Mouse (Mus musculus) brain, embryonic 18.5 days (tissue): ENCODE measurements at regions not wholly inside any gene's neighbourhood (a gene's known extent, or its start where the extent isn't known, plus 50 kb on each side); places are given as distances from the start of the nearest gene placed in this dataset.

Source experiments
- DNase-seq: peaks from one replicate; pipeline ENCODE4 v3.0.0-alpha.2; 2012; ENCODE audit warnings: low read depth, low spot score

DNA sequence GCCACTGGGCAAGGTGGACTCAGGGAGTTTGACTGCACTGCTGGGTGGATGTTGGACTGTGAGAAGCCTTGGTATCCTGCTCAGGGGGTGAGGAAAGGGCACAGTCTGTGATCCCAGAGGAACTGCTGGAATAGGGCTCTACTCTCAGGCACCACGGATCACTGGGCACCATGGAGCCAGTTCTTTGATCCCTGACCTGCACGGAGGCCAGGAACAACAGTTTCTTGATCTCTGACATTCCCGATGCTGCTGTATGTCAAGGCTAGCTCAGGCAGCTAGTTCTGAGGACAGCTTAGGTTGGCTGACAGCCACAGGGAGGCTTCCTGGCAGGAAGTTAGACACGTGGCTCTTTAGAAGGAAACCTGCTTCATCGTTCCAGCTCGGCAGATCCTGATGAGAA is 289.5 kb upstream of the Slit2 start:
- no peak for DNase-seq

DNA sequence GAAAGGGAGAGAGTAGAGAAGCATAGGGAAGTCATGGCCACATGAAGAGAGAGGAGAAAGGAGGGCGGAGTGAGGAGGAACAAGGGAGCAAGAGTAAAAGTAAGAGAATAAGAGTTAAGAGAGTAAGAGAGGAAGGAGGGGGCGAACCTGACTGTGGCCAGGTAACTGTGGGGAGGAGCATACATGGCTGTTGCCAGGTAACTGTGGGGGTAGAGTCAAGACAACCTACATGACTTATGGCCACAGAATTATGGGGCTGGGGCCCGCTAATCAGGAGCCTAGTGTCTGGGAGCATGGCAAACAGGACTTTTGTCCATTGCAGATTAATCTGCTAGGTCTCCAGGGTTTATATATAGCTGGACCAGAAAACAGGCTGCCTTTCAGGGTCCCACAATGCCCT is 289.0 kb upstream of the Slit2 start:
- DNase-seq = no peak

DNA sequence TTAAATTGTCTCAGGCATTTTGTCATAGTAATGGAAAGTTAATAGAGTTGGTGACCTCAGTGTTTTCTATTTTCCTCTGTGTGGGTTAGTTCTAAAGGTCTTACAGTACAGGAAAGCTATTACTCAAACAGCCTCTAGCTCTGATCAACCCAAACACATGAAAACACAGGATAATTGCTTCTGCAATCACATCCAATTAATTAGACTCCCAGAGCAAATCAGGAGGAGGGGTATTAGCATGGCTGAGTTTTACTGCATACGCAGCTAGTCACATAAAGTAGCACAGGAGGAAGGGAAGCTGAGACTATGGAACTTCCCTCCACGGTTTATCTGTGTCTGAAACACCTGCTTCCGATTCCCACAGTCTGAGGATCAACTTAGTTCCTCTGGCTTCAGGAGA is 288.3 kb upstream of the Slit2 start:
- no peak for DNase-seq

DNA sequence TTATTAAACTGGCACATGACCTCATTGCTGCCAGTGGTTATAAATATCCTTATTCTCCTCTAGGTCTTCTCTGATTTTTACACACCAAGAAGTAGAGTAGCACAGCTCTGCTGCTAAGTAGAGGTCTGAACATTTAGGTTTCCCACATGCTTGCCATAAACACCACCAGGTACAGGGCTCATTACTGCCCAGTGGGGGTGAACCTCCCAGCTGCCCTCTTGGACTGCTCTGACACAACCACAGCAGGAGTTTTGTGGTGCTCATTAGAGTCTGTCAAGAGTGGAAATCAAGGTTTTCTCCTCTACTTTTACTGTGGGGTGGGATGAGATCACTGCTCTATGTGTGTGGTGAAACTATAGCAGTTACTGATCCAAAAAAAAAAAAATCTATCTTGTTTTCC is 271.4 kb upstream of the Slit2 start:
- DNase-seq = no peak

DNA sequence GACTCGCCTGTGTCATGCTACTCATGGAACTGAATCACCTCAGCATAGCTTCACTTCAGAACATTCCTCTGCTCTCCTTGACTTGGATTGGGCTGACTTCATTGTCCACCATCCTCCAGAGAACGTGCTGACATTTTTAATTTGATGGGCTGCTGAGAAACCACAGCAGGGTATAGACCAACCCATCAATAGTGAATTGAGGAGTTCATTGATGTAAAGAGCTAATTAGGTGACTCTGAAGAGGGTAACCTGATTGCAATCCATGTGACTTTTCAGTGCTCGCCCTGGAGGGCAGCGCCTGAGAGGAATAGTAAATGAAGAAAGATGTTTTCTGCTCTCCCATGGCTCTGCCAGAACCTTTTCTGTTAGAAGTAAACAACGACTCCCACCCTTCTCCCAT is 268.6 kb upstream of the Slit2 start:
- DNase-seq = no peak

DNA sequence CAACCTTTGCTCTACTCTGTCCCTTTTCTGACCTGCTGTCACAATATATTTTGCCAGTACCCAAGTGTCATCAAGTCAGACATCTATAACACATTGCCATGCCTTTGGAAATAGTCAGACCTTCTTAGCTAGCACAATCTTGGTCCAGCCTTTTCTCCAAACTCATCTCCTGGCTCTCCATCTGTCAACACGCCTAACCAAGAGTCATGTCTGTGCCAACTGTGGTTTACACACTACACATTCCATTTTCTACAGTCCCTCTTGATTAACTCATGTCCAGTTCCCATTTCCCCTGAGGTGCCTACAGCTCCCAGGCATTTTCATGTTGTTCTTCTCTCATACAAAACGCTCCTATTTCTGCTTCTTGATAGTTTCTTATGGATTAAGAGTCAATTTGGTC is 258.0 kb upstream of the Slit2 start:
- no peak for DNase-seq

DNA sequence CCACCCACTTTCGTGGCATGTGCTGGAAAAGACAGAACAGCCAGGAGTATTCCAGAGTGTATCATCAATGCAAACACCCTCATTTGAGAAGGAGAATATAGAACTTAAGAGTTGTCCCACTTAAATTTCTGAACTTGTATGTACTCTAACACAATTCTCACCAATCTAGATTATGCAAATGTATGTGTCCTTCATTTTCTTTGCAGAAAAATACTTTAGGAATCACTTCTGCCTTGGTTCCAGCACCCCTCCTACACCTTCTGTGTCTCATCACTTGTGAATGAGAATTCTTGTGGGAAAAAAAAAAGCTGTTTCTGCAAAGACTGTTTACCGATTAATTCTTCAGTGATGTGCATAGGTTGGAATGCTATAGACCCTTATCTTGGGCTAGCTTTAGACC is 240.2 kb upstream of the Slit2 start:
- no peak for DNase-seq

DNA sequence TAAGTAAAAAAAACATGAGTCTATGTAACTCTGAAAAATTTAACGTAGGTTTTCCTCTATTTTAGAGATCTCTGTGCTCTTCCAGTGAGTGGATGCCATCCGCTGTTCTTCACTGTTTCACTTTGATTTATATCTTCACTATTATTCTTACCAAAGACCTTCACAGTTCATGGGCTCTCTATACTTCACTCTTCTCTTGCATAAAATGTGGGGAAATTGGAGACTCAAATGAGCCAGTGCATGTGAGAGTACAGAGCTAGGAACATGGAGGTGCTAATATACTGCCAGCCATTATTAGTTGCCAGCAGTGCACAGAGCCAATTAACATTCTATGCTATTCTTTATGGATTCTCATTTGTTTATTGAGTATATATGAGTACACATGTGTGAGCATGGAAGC is 237.8 kb upstream of the Slit2 start:
- no peak for DNase-seq

DNA sequence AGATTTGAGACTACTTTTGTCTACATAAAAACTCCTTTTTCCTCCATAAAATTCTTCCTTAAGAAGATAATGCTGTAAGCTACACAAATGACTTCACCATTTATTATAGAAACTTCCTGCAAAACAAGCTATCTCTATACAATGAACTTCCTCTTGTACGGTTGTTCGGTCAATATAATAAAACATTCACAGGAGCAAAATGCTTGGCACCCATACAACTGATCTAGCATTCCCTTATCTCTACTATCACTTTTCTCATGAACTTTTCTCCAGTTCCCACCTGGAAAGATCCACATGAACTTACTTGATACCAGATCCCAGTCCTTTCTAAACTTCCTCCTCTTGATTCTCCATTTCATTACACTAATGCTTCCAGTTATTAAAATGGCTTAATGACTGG is 231.0 kb upstream of the Slit2 start:
- DNase-seq = no peak

DNA sequence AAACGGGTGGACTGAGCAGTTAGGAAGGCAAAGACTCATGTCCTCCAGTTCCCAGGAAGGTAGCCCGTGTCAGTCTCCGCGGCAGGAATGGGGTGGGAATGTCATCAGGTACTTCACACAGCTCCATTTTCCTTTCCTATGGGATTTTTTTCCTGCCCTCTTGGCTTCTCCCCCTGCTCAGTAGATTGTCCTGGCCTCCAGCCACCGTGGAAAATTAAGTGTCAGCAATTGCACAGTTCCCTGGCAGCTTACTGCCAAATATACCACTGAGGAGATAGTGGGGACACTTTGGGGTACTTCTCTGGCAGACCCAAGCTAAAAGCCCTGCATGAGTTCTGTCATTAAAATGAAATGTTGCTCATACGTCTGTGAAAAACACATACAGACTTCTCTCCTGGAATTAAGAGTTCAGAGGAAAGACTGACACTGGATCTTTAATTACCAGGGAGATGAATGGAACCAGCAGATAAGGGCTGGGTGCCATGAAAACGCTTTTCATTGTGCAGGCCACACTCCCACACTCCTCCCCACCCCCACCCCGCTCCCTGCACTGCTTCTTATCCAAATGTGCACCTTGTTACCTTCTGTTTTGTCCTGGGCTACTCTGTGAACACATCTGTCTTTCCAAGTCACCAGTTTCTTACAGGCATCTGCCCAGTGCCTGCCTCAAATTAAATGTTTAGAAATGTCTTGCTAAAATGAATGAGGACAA is 210.1 kb upstream of the Slit2 start:
- no peak for DNase-seq

DNA sequence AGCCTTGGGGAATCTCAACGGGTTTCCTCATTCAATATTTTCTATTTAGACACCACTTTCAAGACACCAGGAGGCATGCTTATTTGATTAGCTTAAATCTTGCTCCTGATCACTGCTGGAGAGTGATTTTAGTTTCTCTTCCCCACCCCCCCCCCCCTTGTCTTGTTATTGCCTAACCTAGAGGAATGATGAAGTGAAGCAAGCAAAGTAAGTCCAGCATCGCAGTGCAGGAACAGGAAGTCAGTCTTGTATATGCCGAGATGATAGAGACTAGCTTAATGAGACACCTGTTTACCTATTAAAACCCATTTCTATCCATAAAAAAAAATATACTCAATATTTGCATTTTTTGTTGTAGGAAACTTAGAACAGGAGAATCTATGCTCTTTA is 209.6 kb upstream of the Slit2 start:
- no peak for DNase-seq

DNA sequence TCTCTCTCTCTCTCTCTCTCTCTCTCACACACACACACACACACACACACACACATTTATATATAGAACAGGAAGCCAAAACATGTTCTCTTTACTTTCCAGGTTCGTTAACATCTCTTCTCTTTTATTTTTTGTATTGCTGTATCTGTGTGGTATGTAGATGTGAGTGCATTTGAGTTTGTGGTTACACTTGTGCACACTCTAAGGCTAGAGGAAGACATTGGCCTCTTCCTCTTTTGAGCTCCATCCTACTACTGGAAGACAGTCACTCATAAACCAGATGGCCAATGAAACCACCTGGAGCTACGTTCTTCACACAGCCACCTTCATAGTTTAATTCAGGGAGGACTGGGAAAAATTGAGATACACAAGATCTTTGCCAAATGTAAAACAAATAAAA is 202.1 kb upstream of the Slit2 start:
- DNase-seq = no peak

DNA sequence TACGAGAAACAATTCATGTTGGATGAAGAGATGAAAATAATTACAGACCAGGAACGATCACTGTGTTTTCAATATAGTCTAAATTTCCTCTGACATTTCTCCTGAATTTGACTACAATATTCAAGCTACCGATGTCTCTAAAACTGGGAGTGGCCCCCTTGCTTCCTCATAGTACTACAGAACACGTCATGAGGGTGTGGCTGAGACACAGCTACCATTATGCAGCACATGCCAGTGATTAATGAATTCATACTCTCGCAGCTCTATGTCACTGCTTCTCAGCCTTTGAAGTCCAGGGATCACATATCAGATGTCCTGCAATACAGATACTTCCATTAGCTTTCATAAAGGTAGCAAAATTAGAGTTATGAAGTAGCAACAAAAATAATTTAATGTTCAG is 201.3 kb upstream of the Slit2 start:
- DNase-seq = no peak

DNA sequence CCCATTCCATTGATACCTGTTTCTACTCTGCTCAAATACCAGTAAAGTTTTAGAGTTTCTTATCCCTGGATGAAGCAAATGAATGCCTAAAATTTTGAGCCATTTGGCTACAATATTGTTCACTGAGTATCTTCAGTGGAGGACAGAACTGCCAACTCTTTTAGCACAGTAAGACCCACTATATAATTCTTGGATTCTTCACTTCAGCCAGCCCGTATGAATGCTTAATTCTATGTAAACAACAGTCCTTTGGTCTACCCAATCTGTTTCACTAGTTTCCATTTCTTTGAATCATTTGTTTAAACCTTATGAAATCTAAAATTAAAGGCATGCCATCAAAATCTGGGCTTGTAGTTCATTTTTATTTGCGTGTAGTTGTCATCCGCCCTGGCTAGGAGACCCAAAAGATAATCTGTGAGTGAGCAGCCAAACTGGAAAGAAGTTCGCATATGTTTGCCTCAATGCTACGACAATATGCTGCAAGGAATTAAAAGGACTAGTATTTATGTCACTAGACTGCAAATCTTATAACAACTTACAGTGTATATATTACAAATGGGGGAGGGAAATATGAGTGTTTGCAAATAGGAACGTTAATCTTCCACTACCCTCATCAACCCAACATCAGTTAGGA is 188.2 kb upstream of the Slit2 start:
- DNase-seq = peak; percentile 61

DNA sequence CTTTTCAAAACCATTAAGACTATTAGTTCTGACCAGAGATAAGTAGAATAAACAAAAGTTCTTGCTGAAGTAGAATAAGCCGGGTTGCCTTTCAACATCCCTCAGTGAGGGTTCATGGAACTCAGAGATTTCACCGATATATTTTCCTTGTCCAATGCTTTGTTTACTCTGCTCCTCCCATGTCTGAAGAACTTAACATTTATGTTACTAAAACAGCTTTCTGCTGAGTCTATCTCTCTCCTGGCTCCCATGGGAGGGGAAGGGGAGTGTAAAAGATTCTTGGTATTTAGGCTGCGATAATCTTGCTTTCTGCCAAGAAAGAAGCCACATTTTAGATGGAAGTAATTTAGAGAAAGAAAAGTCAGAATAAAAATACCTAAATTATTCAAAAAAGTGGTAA is 187.7 kb upstream of the Slit2 start:
- no peak for DNase-seq

DNA sequence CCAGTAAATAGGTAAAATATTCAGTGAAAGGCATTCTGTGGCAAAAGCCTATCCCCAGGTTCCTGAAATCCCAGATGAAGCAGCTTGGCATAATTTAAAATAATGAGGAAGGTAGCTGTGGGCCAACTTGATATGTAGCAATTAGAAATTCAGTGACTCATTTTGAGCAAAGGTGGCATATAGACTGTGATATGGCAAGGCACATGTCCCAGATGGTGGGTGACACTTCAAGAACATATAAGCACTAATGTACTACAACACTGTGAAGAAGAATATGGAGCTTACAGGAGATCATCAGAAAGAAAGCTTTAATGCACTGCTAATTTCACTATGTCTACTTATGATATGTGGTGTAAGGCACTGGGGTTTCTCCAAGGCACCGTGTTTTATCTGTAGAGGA is 162.0 kb upstream of the Slit2 start:
- no peak for DNase-seq

DNA sequence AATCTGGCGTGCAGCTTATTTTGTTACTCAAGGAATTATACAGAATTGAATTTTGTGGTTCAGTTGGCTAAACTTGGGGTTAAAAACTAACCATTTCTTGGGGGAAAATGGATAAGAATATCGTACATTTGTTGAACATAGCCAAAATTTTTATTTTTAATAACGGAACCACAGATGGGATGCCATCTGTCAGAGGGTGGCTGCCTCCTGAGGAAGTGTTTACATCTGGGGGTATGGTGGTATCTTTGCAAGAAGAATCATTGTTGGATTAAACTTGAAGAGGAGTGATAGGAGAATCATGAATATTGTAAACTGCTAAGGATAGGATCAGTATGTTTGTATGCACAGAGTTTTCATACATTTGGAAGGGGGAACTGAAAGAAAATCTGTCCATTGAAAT is 144.9 kb upstream of the Slit2 start:
- no peak for DNase-seq

DNA sequence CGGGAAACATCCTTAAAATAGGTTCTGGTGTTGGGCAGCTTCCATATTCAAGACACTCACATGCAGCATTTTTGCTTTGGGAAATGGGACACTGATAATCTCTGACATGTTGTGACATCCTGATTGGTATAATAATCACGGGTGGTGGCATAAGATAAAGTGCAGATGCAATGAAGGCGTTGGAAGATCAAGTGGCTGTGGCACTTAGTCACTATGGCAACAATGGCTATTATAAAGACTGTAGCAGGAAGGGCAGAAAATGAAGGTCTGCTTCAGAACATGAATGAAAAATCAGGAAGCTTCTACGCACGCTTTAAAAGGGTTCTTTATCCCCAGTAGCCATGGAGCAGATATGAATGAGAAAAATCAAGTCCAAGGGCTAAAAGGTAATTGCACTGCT is 113.2 kb upstream of the Slit2 start:
- DNase-seq = no peak
